Comparison of ENCODE assay signal across 7 mouse cellular contexts in the genomic region with DNA sequence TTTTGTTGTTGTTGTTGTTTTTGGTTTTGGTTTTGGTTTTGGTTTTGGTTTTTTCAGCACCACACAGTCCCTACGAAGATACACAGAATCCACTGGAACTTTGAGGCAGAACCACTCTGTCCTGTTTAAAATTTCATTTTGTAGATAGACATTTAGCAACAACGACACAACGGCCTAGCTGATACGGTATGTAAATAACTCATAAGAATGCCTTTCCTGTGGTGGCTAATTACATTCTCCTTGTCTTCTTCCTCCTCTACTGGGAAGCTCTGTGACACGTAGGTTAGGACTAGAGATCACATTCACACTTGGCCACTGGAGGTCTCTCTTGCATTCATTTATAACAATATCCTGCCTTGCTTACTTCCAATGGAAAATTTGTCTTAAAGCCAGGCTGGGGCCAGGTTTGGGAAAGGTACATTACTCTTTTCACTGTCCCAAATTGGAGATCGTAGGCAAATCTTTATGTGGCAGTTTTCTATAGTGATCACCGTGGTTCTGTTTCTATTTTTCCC. TPM values are rescaled to one million over a fixed set of nuclear protein-coding genes. Genes with fewer than 3 reads are reported as not detected.
DNase-seq lines count a peak whose midpoint lies in the region; ATAC-seq lines count a peak whose summit lies in the region.

No protein-coding gene starts in this region.

- peak; percentile 25 for DNase-seq in layer of hippocampus, adult 11-12 months (ENCODE audit: low spot score)
- no peak for DNase-seq in layer of hippocampus, postnatal 36 days
- peak; percentile 72 for DNase-seq in NIH3T3 (ENCODE audit: low read depth)
- DNase-seq in cerebellum, adult 8-10 months: peak; percentile 32
- peak; percentile 49 for DNase-seq in kidney, postnatal 10 days
- DNase-seq in naive thymus-derived CD4-positive, alpha-beta T cell, adult 2 months (ENCODE audit: low read depth): peak; percentile 18

- no peak for ATAC-seq in erythroid progenitor cell, adult 5-6 weeks (replicated peaks; ENCODE audit: low FRiP score, poor library complexity, severe bottlenecking)

RNA-seq across cellular contexts. Expression of gene 4930402K13Rik, which starts 24.0 kb away (rescaled TPM):
- total RNA-seq in layer of hippocampus, postnatal 36 days (2021): not detected
- not detected in 2 replicates for total RNA-seq in erythroid progenitor cell, adult 5-6 weeks (2015; ENCODE audit: low replicate concordance)
- not detected in 2 replicates for total RNA-seq in erythroid progenitor cell, adult 5-6 weeks (2017; ENCODE audit: low replicate concordance)

Comparison
In these comparisons a context has a peak if more than half of its experiments do, and no peak if none do; other contexts are left out.
1. DNase-seq: peak in layer of hippocampus, adult 11-12 months (single experiment), NIH3T3 (single experiment), cerebellum, adult 8-10 months (single experiment), kidney, postnatal 10 days (single experiment) and naive thymus-derived CD4-positive, alpha-beta T cell, adult 2 months (single experiment); none in layer of hippocampus, postnatal 36 days (0 of 2).